In genomic region chr17:31254463-31254931, GRCm38 (mm10) we compare ENCODE assay signal across 8 mouse cellular contexts. TPM values are rescaled to one million over a fixed set of nuclear protein-coding genes. Genes with fewer than 3 reads are reported as not detected.
DNase-seq lines count a peak whose midpoint lies in the region; ATAC-seq lines count a peak whose summit lies in the region.

No protein-coding gene starts in this region.

- no peaks in the 10 kb centered on the region for H3K36me3 ChIP-seq in forebrain, embryonic 15.5 days
- no peaks in the 10 kb centered on the region for H3K36me3 ChIP-seq in hindbrain, embryonic 12.5 days

- peaks cover 4% of the 10 kb centered on the region; the same call in 1 of the 2 replicates for H3K4me1 ChIP-seq in forebrain, embryonic 15.5 days
- 0 out of 2 replicates have a peak, but pooled peaks cover 4% of the 10 kb centered on the region for H3K4me1 ChIP-seq in hindbrain, embryonic 12.5 days

- no peak overlapping the region for H3K27ac ChIP-seq in forebrain, embryonic 15.5 days (replicated peaks)
- no peak overlapping the region for H3K27ac ChIP-seq in hindbrain, embryonic 12.5 days

- ATAC-seq in forebrain, embryonic 15.5 days (replicated peaks): peak; percentile 90
- ATAC-seq in hindbrain, embryonic 12.5 days (ENCODE audit: low FRiP score): peak; percentile 69

- 5% methylated on average over 9 of the region's 9 CpGs for WGBS in forebrain, embryonic 15.5 days
- WGBS in hindbrain, embryonic 12.5 days: 11% methylated on average over 9 of the region's 9 CpGs

- DNase-seq in ES-CJ7 (ENCODE audit: low read depth, low spot score): peak; percentile 92
- peak; percentile 88 for DNase-seq in cerebellum, adult 11 months
- peak; percentile 77 to 83 for DNase-seq in layer of hippocampus, postnatal 10 days (ENCODE audit: low spot score in 2 of 2)
- DNase-seq in lung, postnatal 14 days: peak; percentile 84
- peak; percentile 25 for DNase-seq in retina, adult 2 months (ENCODE audit: low read depth, low spot score)
- peak; percentile 81 for DNase-seq in thymus, postnatal 14 days

- H3K27me3 ChIP-seq in forebrain, embryonic 15.5 days: no peaks in the 10 kb centered on the region
- H3K27me3 ChIP-seq in hindbrain, embryonic 12.5 days: no peaks in the 10 kb centered on the region

- H3K9ac ChIP-seq in forebrain, embryonic 15.5 days (replicated peaks): no peak overlapping the region
- no peak overlapping the region for H3K9ac ChIP-seq in hindbrain, embryonic 12.5 days

- no peaks in the 10 kb centered on the region for H3K9me3 ChIP-seq in forebrain, embryonic 15.5 days
- H3K9me3 ChIP-seq in hindbrain, embryonic 12.5 days (replicated peaks): no peaks in the 10 kb centered on the region

- no peak overlapping the region for H3K4me3 ChIP-seq in forebrain, embryonic 15.5 days
- H3K4me3 ChIP-seq in hindbrain, embryonic 12.5 days: no peak overlapping the region

- H3K4me2 ChIP-seq in forebrain, embryonic 15.5 days (replicated peaks): no peak overlapping the region
- peak overlapping the region; percentile 18; the same call in 1 of the 2 replicates for H3K4me2 ChIP-seq in hindbrain, embryonic 12.5 days (replicated peaks)

RNA-seq across cellular contexts. Expression of gene Rsph1, which starts 22.7 kb away (rescaled TPM):
- polyA plus RNA-seq in forebrain, embryonic 15.5 days (2015; fragmentation: Nextera tagmentation; extraction: Ambion mirVana): 4.0 and 6.7 TPM in 2 replicates
- 6.9 and 8.2 TPM in 2 replicates for polyA plus RNA-seq in hindbrain, embryonic 12.5 days (2016; fragmentation: Nextera tagmentation; extraction: Ambion mirVana)
- total RNA-seq in layer of hippocampus, postnatal 10 days (2021): 10 to 100 TPM; 14.5 to 15.7 TPM

RNA-seq across cellular contexts. Expression of gene Slc37a1, which starts 32.1 kb away (rescaled TPM):
- 12.5 and 14.9 TPM in 2 replicates for polyA plus RNA-seq in forebrain, embryonic 15.5 days (2015; fragmentation: Nextera tagmentation; extraction: Ambion mirVana)
- polyA plus RNA-seq in hindbrain, embryonic 12.5 days (2016; fragmentation: Nextera tagmentation; extraction: Ambion mirVana): 15.5 and 15.8 TPM in 2 replicates
- 1 to 10 TPM; 6.4 to 6.6 TPM for total RNA-seq in layer of hippocampus, postnatal 10 days (2021)

RNA-seq across cellular contexts. Expression of gene Ubash3a, which starts 46.8 kb away (rescaled TPM):
- 0.03 TPM in 1 of 2 replicates, not detected in the other for polyA plus RNA-seq in forebrain, embryonic 15.5 days (2015; fragmentation: Nextera tagmentation; extraction: Ambion mirVana)
- 0.65 TPM in 1 of 2 replicates, not detected in the other for polyA plus RNA-seq in hindbrain, embryonic 12.5 days (2016; fragmentation: Nextera tagmentation; extraction: Ambion mirVana)
- total RNA-seq in layer of hippocampus, postnatal 10 days (2021): 1 to 10 TPM in 1 of 2 experiments, under 1 TPM in 1; 0.51 to 1.5 TPM

RNA-seq across cellular contexts. Expression of gene Tmprss3, which starts 55.7 kb away (rescaled TPM):
- not detected in 2 replicates for polyA plus RNA-seq in forebrain, embryonic 15.5 days (2015; fragmentation: Nextera tagmentation; extraction: Ambion mirVana)
- 0.12 TPM in 1 of 2 replicates, not detected in the other for polyA plus RNA-seq in hindbrain, embryonic 12.5 days (2016; fragmentation: Nextera tagmentation; extraction: Ambion mirVana)
- not detected for total RNA-seq in layer of hippocampus, postnatal 10 days (2021)

Comparison
In these comparisons a context has a peak if more than half of its experiments do, and no peak if none do; other contexts are left out.
1. DNase-seq: peak in every context shown above with its lines; median percentile 92 in ES-CJ7; 88 in cerebellum, adult 11 months; 84 in lung, postnatal 14 days; 81 in thymus, postnatal 14 days; 80 in layer of hippocampus, postnatal 10 days; 25 in retina, adult 2 months.